Mouse (Mus musculus) kidney, postnatal 4 days (tissue): ENCODE measurements around the gene Ly6g6c.

Experiments used
- DNase-seq, 2 experiments: peaks; one replicate each; pipeline ENCODE4 v3.0.0; 2021; ENCODE audit warnings: mixed read lengths in 2 of 2

The Ly6g6c gene

GRCm38 (mm10) chr17:35115046-35116019 is 50.1 kb downstream of the Ly6g6c start, which contains the start of gene Ly6g5b:
Ly6g5b (minus strand) TSS chr17:35115428.
- peak; percentile 57 to 66 for DNase-seq
